Mouse (Mus musculus) heart, adult 2 months (tissue): ENCODE measurements around the gene Pop7.

ENCODE experiments used
- CTCF ChIP-seq: fragments of 200-600 bp; IDR thresholded peaks from 2 replicates; pipeline ENCODE4 v1.8.1; 2022; ENCODE audit warnings: antibody characterized with exemption, mild to moderate bottlenecking, moderate library complexity
- EP300 ChIP-seq: fragments of 200-500 bp; IDR thresholded peaks from 2 replicates; pipeline ENCODE4 v1.6.1; 2011; ENCODE audit warnings: low read depth, low read length, control low read depth; ENCODE audit not compliant: insufficient read depth
- POLR2A ChIP-seq: fragments of 200-500 bp; IDR thresholded peaks from 2 replicates; pipeline ENCODE4 v1.6.1; 2011; ENCODE audit warnings: mild to moderate bottlenecking, low read depth, low read length, control low read depth; ENCODE audit not compliant: insufficient read depth

GRCm38 (mm10) chr5:137530588-137531413 lies 28.5 kb upstream of the Pop7 start:
- TF ChIP-seq EP300, result 0 out of 2 replicates have a peak, but pooled peaks have one; percentile 41
- no peak for TF ChIP-seq CTCF
- TF ChIP-seq POLR2A, result no peak; the same call in 1 of the 2 replicates
